Mouse (Mus musculus): ENCODE measurements at regions not wholly inside any gene's neighbourhood (a gene's known extent, or its start where the extent isn't known, plus 50 kb on each side); places are given as distances from the start of the nearest gene placed in this dataset.

DNA sequence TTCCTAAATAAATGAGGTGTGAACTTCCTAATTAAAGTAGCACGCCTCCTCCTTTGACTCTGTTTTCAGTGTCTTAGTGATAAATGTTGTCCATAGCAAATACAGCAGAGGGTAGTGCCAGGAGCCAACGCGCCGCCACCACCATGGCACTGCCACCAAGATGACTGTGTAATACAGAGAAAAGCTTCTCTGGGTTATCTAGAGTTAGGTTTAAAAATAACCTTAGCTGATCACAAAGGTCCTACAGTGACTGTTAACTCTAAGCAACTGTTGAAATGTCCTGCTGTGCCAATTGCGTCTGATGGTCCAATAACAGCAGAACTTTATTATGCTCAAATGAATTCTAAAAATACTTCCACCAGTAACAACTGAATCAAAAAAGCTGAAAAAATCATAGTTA, 186.1 kb upstream of the Hand2 start:
- no peaks in the 10 kb centered on the region for H3K36me3 ChIP-seq (ENCODE audit: control insufficient read depth, insufficient read depth, low read length)
- no peak overlapping the region for H3K4me3 ChIP-seq (ENCODE audit: control insufficient read depth, low read depth, low read length)
- H3K4me1 ChIP-seq (ENCODE audit: control insufficient read depth, insufficient read depth, low read length) = no peaks in the 10 kb centered on the region
- no peak overlapping the region for H3K27ac ChIP-seq (ENCODE audit: control insufficient read depth, insufficient read depth, low read depth, low read length)
- no peaks in the 10 kb centered on the region for H3K27me3 ChIP-seq (ENCODE audit: control insufficient read depth, insufficient read depth, low read length)
- TF ChIP-seq POLR2A (IDR thresholded peaks at IDR 0.05; ENCODE audit: control insufficient read depth, low read depth, low read length) = no peak
- no peak for TF ChIP-seq CTCF (IDR thresholded peaks at IDR 0.05; ENCODE audit: control insufficient read depth, insufficient read depth, insufficient replicate concordance, low read depth, low read length)

- TF ChIP-seq CTCF (IDR thresholded peaks at IDR 0.05; ENCODE audit: control insufficient read depth, insufficient read depth, insufficient replicate concordance, low read depth, low read length) (no peak), POLR2A (IDR thresholded peaks at IDR 0.05; ENCODE audit: control insufficient read depth, low read depth, low read length) (no peak)
- no peak overlapping the region for H3K4me3 ChIP-seq (ENCODE audit: control insufficient read depth, low read depth, low read length)
- H3K27ac ChIP-seq (ENCODE audit: control insufficient read depth, insufficient read depth, low read depth, low read length) = no peak overlapping the region
- H3K4me1 ChIP-seq (ENCODE audit: control insufficient read depth, insufficient read depth, low read length) = no peaks in the 10 kb centered on the region
- no peaks in the 10 kb centered on the region for H3K36me3 ChIP-seq (ENCODE audit: control insufficient read depth, insufficient read depth, low read length)
- H3K27me3 ChIP-seq (ENCODE audit: control insufficient read depth, insufficient read depth, low read length) = no peaks in the 10 kb centered on the region
Measured at GRCm38 (mm10) chr8:57148036-57148435, 172.7 kb upstream of the Hand2 start.

DNA sequence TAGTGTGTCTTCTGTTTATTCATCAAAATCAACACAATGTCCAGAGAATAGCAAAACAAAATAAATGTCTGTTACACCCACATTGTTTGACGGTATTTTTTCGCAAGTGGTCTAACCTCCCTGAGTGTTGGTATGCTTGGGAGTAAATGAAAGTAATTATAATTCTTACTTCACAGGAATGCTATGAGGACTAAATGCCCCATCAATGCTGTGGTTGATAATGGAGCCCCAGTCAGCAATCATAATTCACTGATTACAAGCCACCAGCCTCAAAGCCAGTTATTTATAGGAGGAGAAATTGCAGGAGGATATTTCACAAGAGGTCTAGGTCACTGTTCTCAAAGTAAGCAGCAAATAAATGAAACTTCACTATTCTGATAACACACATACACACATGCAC, 129.6 kb upstream of the Hand2 start:
- no peaks in the 10 kb centered on the region for H3K4me1 ChIP-seq (ENCODE audit: control insufficient read depth, insufficient read depth, low read length)
- H3K27ac ChIP-seq (ENCODE audit: control insufficient read depth, insufficient read depth, low read depth, low read length) = no peak overlapping the region
- no peaks in the 10 kb centered on the region for H3K27me3 ChIP-seq (ENCODE audit: control insufficient read depth, insufficient read depth, low read length)
- H3K36me3 ChIP-seq (ENCODE audit: control insufficient read depth, insufficient read depth, low read length) = no peaks in the 10 kb centered on the region
- TF ChIP-seq POLR2A (IDR thresholded peaks at IDR 0.05; ENCODE audit: control insufficient read depth, low read depth, low read length) = no peak
- no peak for TF ChIP-seq CTCF (IDR thresholded peaks at IDR 0.05; ENCODE audit: control insufficient read depth, insufficient read depth, insufficient replicate concordance, low read depth, low read length)
- no peak overlapping the region for H3K4me3 ChIP-seq (ENCODE audit: control insufficient read depth, low read depth, low read length)

GRCm38 (mm10) chr8:57200280-57200679, 120.5 kb upstream of the Hand2 start:
- Histone ChIP-seq H3K27me3 (ENCODE audit: control insufficient read depth, insufficient read depth, low read length) (no peaks in the 10 kb centered on the region), H3K27ac (ENCODE audit: control insufficient read depth, insufficient read depth, low read depth, low read length) (no peak overlapping the region), H3K4me1 (ENCODE audit: control insufficient read depth, insufficient read depth, low read length) (no peaks in the 10 kb centered on the region), H3K4me3 (ENCODE audit: control insufficient read depth, low read depth, low read length) (peak overlapping the region; percentile 35), H3K36me3 (ENCODE audit: control insufficient read depth, insufficient read depth, low read length) (no peaks in the 10 kb centered on the region)
- TF ChIP-seq CTCF (IDR thresholded peaks at IDR 0.05; ENCODE audit: control insufficient read depth, insufficient read depth, insufficient replicate concordance, low read depth, low read length) (no peak), POLR2A (IDR thresholded peaks at IDR 0.05; ENCODE audit: control insufficient read depth, low read depth, low read length) (no peak)

GRCm38 (mm10) chr8:57209584-57209983, 111.2 kb upstream of the Hand2 start:
- Histone ChIP-seq H3K36me3 (ENCODE audit: control insufficient read depth, insufficient read depth, low read length) (no peaks in the 10 kb centered on the region), H3K4me1 (ENCODE audit: control insufficient read depth, insufficient read depth, low read length) (peaks cover 2% of the 10 kb centered on the region; the same call in 1 of the 2 replicates), H3K27ac (ENCODE audit: control insufficient read depth, insufficient read depth, low read depth, low read length) (no peak overlapping the region), H3K4me3 (ENCODE audit: control insufficient read depth, low read depth, low read length) (no peak overlapping the region), H3K27me3 (ENCODE audit: control insufficient read depth, insufficient read depth, low read length) (no peaks in the 10 kb centered on the region)
- TF ChIP-seq POLR2A (IDR thresholded peaks at IDR 0.05; ENCODE audit: control insufficient read depth, low read depth, low read length) (no peak), CTCF (IDR thresholded peaks at IDR 0.05; ENCODE audit: control insufficient read depth, insufficient read depth, insufficient replicate concordance, low read depth, low read length) (no peak)

- TF ChIP-seq CTCF (IDR thresholded peaks at IDR 0.05; ENCODE audit: control insufficient read depth, insufficient read depth, insufficient replicate concordance, low read depth, low read length) (no peak), POLR2A (IDR thresholded peaks at IDR 0.05; ENCODE audit: control insufficient read depth, low read depth, low read length) (no peak)
- Histone ChIP-seq H3K4me1 (ENCODE audit: control insufficient read depth, insufficient read depth, low read length) (peaks cover 2% of the 10 kb centered on the region; the same call in 1 of the 2 replicates), H3K36me3 (ENCODE audit: control insufficient read depth, insufficient read depth, low read length) (no peaks in the 10 kb centered on the region), H3K4me3 (ENCODE audit: control insufficient read depth, low read depth, low read length) (no peak overlapping the region), H3K27ac (ENCODE audit: control insufficient read depth, insufficient read depth, low read depth, low read length) (no peak overlapping the region), H3K27me3 (ENCODE audit: control insufficient read depth, insufficient read depth, low read length) (no peaks in the 10 kb centered on the region)
Measured at GRCm38 (mm10) chr8:57213066-57213465, 107.7 kb upstream of the Hand2 start.

DNA sequence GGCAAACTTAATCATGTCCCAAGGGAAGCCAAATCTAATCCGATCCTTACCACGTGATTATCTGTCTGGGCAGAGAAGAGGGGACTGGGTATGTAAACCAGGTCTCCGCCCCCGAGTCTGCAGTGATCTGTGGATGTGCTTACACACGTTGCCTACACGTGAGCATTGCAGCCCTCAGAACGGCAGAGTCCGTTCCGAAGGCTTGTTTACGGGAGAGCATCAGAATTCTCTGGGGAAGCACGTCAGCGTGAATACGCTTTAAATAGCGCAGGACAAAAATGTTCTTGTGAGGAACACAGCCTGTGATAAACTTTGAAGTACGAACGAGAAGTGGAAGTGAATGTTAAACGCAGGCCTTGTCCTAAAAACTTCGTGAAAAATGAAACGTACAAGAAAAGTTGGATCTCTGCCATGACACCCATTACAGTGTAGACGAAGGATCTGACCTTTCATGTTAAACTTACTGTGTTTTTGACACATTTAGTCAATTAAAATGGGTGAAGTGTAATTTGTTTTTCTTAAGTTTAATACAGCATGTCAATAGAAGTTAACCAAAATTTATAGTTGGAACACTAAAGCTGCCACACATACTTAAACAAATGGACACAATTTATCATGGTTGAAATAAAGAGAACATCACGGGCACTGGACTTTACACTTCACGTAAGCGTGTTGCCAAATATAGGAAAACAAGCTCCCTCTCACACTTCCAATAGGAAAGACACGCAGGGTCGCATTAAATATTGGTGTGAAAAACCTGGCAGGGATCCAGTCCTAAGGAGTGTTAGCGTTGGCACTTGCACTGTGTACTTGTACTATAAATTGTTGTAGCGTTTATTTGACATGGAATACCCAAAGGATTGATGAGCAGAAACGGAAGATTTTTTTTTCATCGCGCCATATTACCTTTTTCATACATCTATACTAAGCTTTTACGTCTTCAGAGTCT, 106.5 kb upstream of the Hand2 start:
- Histone ChIP-seq H3K36me3 (ENCODE audit: control insufficient read depth, insufficient read depth, low read length) (no peaks in the 10 kb centered on the region), H3K27ac (ENCODE audit: control insufficient read depth, insufficient read depth, low read depth, low read length) (no peak overlapping the region), H3K4me3 (ENCODE audit: control insufficient read depth, low read depth, low read length) (peak overlapping the region; percentile 25), H3K4me1 (ENCODE audit: control insufficient read depth, insufficient read depth, low read length) (peaks cover 2% of the 10 kb centered on the region; the same call in 1 of the 2 replicates), H3K27me3 (ENCODE audit: control insufficient read depth, insufficient read depth, low read length) (no peaks in the 10 kb centered on the region)
- no peak for TF ChIP-seq POLR2A (IDR thresholded peaks at IDR 0.05; ENCODE audit: control insufficient read depth, low read depth, low read length)
